Mouse (Mus musculus) adrenal gland (tissue): ENCODE measurements around the gene Ell3.

Experiments
- intact Hi-C: fragments of 180-260 bp; cut with DNase I; formaldehyde crosslinking; loops from one replicate; pipeline ENCODE4 v1.15.1; 2025
- microRNA-seq, 2 experiments: library from miRNA; unstranded; fragments of <30 nt; microRNA quantifications; one replicate each; pipeline ENCODE4; 2019

The Ell3 gene

GRCm38 (mm10) chr2:121408160-121408559, 35.9 kb downstream of the Ell3 start:
- intact Hi-C loops, result no loop called here

GRCm38 (mm10) chr2:121403296-121403695, 40.8 kb downstream of the Ell3 start:
- intact Hi-C loops, result no loop called here

DNA sequence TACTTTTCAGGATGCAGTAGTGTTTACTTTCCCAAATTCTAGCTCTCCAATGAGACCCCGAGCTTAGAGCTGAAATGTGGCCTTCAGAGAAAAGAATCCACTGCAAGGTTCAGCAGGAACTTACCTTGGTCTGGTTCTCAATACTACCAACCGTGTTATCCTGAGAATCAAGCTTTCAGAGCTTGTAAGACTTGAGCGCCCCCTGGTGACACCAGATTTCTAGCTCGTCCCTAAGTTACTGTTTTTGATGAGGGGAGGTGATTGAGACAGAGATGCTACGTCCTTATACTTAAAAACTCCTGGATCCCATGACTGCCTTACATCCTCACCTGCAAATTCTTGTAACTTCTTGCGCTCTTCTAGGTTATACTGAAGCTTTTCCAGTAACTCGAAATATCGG, 47.5 kb downstream of the Ell3 start:
- intact Hi-C loops, result loop anchor here (10.0 kb wide), 2 partner anchors 72 to 182 kb away; no protein-coding TSS in a partner anchor

Small RNA genes lying within 50 kb of the gene (microRNA-seq; reads per million reads assigned to microRNA genes)
- gene Gm22953, result 0 reads per million in 2 experiments
